Mouse (Mus musculus) spleen, embryonic (tissue): ENCODE results near the gene Upk3bl.
"Not testable (repeated sequence)": the region's sequence is repeated elsewhere in the genome, so short reads cannot be mapped to it uniquely, and the experiment has no call there.

Source experiments
- CTCF ChIA-PET: fragments of 350-600 bp; sonication (Branson Sonifier 250); formaldehyde crosslinking; loops from one replicate; lab custom pipeline; 2022; lab: Charles Lee

The Upk3bl gene

GRCm38 (mm10) chr5:136084144-136084881, 30.0 kb downstream of the Upk3bl start:
- CTCF ChIA-PET = interaction anchor here (0.7 to 1.1 kb wide), 2 partner anchors 10 to 26 kb away, joined by 3 to 4 read pairs; no protein-coding TSS in a partner anchor

- CTCF ChIA-PET = interaction anchor here (0.6 to 1.1 kb wide), 4 partner anchors 10 to 113 kb away, joined by 3 to 5 read pairs (median 4); no protein-coding TSS in a partner anchor
Measured at GRCm38 (mm10) chr5:136084891-136085651, 30.8 kb downstream of the Upk3bl start.

GRCm38 (mm10) chr5:136086290-136086689, 32.0 kb downstream of the Upk3bl start:
- CTCF ChIA-PET = interaction anchor here (0.5 kb wide), 1 partner anchor 101 kb away, joined by 4 read pairs; no protein-coding TSS in a partner anchor

- CTCF ChIA-PET = interaction anchor here (0.6 kb wide), 1 partner anchor 536 kb away, joined by 5 read pairs; no protein-coding TSS in a partner anchor
Measured at GRCm38 (mm10) chr5:136088821-136089575, 34.7 kb downstream of the Upk3bl start.

- CTCF ChIA-PET = interaction anchor here (0.6 to 1.6 kb wide), 3 partner anchors 11 to 1627 kb away, joined by 3 to 7 read pairs (median 3); no protein-coding TSS in a partner anchor
Measured at GRCm38 (mm10) chr5:136091927-136092326, 37.6 kb downstream of the Upk3bl start.

- CTCF ChIA-PET = interaction anchor here (0.6 to 0.7 kb wide), 3 partner anchors 9 to 1845 kb away, joined by 3 to 4 read pairs (median 3); no protein-coding TSS in a partner anchor
Measured at GRCm38 (mm10) chr5:136094249-136095010, 40.1 kb downstream of the Upk3bl start.

GRCm38 (mm10) chr5:136095089-136095488, 40.8 kb downstream of the Upk3bl start:
- CTCF ChIA-PET = interaction anchor here (0.6 to 0.7 kb wide), 3 partner anchors 10 to 1845 kb away, joined by 3 to 4 read pairs (median 3); no protein-coding TSS in a partner anchor

GRCm38 (mm10) chr5:136098536-136098935, 44.2 kb downstream of the Upk3bl start:
- CTCF ChIA-PET = no interaction called here

GRCm38 (mm10) chr5:136102099-136102820, 48.0 kb downstream of the Upk3bl start:
- CTCF ChIA-PET = interaction anchor here (0.6 to 2.0 kb wide), 5 partner anchors 11 to 1086 kb away, joined by 3 to 7 read pairs (median 4); partner anchors contain the start of gene Prkrip1

- CTCF ChIA-PET = interaction anchor here (0.5 kb wide), 1 partner anchor 12 kb away, joined by 3 read pairs; no protein-coding TSS in a partner anchor
Measured at GRCm38 (mm10) chr5:136104511-136104910, 50.2 kb downstream of the Upk3bl start.

GRCm38 (mm10) chr5:136108486-136108885, 54.2 kb downstream of the Upk3bl start:
- CTCF ChIA-PET = no interaction called here

GRCm38 (mm10) chr5:136109042-136109441, 54.8 kb downstream of the Upk3bl start:
- CTCF ChIA-PET = no interaction called here

GRCm38 (mm10) chr5:136113546-136113945, 59.3 kb downstream of the Upk3bl start:
- CTCF ChIA-PET = not testable (repeated sequence)
